Mouse (Mus musculus): Measurements from ENCODE around the gene Slk. TPM values are rescaled to one million over a fixed set of nuclear protein-coding genes. Genes with fewer than 3 reads are reported as not detected.

The Slk gene
- total RNA-seq, 1 experiment from 2014 or later: 181 TPM

DNA sequence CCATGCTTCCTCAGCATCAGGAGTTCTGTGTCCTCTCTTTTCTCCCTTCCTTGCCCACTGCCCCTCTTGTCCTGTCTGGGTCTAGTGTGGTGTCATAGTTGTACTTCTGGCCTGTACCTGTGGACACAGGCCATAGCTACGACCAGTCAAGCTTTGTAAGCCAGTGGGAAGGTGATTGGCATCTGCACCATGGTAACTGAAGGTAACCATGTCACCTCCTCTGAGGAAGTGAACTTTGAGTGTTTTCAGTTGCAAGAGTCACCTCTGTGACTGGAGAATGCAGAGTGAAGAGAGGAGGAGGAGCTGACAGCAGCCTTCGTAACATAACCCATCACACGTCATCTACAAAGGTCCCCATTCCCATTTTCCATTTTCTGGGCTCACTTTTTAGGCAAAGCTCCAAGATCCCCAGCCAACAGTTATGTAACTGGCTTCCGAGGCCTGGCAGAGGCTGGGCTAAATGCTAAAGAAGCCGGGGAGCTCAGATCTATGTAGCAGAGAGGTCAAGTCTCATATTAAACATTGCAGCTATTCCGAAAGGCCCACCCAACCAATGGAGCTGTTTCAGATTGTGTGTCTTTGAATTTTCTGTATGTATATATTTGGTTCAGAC is 67.1 kb downstream of the Slk start:
- no peak for ATAC-seq (replicated peaks; ENCODE audit: low read depth, poor library complexity, severe bottlenecking)

- ATAC-seq (replicated peaks; ENCODE audit: low read depth, poor library complexity, severe bottlenecking): no peak
Observed at GRCm38 (mm10) chr19:47649071-47649470, 69.6 kb downstream of the Slk start.

DNA sequence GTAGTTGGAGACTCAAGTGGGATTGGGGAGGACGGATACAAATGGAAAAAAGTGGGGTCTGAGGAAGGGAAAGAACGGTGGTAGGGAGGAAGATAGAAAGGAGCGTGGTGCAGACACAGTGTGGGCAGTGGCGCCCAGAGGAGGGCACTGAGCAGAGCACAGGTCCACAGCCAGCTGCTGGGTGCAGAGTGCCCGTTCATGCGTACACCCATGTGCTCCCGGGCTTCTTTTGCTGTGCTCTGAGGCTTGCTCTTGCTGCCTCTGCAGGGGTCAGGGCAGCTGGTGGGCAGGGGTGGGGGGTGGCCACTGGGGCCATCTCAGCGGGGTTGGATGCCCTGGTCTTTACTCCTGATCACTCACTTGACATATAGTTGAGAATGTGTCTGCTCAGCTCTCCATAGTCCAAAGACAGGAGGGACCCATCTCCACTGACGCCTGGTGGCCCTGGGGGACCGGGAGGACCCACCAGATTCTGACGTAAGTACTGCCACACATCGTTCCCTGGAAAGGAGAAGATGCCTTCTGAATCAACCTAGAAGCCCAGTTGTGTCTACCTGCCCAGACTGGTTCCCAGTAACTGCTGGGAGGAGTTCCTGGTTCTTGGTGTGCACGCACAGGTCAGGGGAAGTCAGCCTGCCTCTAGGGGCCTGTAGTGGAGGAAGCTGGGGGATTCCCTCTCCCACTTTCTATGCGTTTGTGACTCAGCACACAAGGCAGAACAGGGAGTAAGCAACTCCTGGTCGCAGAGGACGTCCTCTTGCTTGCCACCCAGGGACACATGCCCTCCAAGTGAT is 71.1 kb downstream of the Slk start:
- ATAC-seq (replicated peaks; ENCODE audit: low read depth, poor library complexity, severe bottlenecking): 0 out of 2 replicates have a peak, but pooled peaks have one; percentile 19

- ATAC-seq (replicated peaks; ENCODE audit: low read depth, poor library complexity, severe bottlenecking): no peak
Observed at GRCm38 (mm10) chr19:47651160-47651480, 71.6 kb downstream of the Slk start.

- no peak for ATAC-seq (replicated peaks; ENCODE audit: low read depth, poor library complexity, severe bottlenecking)
Observed at GRCm38 (mm10) chr19:47652255-47652654, 72.8 kb downstream of the Slk start.

DNA sequence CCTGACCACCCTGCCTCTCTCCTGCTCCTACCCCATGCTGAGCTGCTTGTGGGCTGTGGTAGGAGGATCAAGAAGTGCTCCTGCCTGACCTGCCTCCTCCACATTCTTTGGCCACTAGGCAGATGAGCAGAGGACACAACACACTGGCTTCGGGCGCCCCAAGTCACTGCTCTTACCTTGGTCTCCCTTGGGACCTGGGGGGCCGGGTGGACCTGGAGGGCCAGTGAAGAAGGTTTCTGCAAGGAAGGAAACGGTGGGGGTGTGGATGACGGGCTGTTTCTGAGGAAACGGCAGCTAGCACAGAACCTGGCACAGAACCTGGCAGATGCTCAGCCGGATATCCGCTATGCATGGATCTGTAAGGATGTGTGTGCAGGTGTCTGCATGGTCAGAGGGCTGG is 73.7 kb downstream of the Slk start:
- no peak for ATAC-seq (replicated peaks; ENCODE audit: low read depth, poor library complexity, severe bottlenecking)

DNA sequence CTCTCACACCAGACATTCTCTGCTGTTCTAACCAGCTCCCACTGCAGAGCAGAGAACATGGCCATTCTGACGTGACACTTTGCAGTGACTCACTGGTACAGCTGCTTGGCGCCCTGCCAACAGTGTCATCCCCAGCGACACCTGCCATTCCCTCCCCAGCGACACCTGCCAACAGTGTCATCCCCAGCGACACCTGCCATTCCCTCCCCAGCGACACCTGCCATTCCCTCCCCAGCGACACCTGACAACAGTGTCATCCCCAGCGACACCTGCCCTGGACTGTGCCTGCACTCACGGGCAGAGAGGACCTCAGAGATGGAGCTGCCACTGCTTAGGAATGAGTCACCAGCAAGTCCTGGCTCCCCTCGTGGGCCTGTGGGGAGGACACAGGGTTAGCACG is 75.4 kb downstream of the Slk start:
- ATAC-seq (replicated peaks; ENCODE audit: low read depth, poor library complexity, severe bottlenecking): no peak

- ATAC-seq (replicated peaks; ENCODE audit: low read depth, poor library complexity, severe bottlenecking): peak; percentile 70
Observed at GRCm38 (mm10) chr19:47658914-47659535, 79.5 kb downstream of the Slk start.

DNA sequence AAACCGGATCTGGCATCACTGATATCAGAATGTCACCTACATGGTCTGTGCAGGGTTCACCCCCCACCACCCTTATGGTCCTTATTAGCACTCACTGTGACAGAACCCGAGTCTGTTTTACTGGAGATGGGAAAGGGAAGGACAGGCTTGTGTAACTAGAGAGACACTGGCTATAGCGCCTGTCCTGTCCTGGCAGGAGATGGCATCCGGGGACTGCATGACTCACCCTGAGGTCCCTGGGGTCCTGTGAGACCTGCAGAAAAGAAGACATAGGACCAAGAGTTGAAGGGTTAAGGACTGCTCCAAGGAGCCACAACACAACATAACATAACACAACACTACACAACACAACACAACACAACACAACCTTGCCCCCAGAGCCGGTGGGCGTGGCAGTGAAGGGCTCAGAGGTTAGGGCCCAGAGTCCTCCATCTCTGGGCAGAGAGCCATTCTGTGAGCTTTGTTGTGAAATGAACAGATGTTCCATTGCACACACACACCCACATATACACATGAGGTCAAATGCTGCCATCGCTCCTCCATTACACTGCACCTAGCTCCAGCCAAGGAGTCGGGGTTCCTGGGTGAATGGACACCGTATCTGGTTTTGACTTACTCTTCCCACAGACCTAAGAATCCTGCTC is 80.4 kb downstream of the Slk start:
- no peak for ATAC-seq (replicated peaks; ENCODE audit: low read depth, poor library complexity, severe bottlenecking)

DNA sequence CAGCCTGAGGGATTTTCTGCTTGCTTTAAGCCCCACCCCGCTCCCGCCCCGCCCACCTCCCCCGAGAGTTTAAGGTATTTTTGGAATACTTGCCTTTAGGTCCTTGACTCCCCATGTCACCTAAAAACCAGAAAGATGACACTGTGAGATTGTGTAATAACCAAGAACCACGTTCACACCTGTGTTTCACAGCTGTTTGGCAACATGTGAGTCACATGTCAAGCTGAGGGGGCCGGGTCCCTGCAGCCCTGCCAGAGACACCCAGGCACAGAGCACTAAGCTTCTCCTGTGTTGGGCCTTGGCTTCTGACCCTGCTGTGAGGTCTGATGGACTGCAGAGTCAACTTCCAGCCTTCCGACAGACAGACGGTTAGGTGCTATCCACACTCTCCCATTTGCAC is 88.1 kb downstream of the Slk start:
- ATAC-seq (replicated peaks; ENCODE audit: low read depth, poor library complexity, severe bottlenecking): no peak

- ATAC-seq (replicated peaks; ENCODE audit: low read depth, poor library complexity, severe bottlenecking): no peak
Observed at GRCm38 (mm10) chr19:47668399-47668798, 88.9 kb downstream of the Slk start.

- ATAC-seq (replicated peaks; ENCODE audit: low read depth, poor library complexity, severe bottlenecking): peak; percentile 67
Observed at GRCm38 (mm10) chr19:47674419-47674818, 94.9 kb downstream of the Slk start.

DNA sequence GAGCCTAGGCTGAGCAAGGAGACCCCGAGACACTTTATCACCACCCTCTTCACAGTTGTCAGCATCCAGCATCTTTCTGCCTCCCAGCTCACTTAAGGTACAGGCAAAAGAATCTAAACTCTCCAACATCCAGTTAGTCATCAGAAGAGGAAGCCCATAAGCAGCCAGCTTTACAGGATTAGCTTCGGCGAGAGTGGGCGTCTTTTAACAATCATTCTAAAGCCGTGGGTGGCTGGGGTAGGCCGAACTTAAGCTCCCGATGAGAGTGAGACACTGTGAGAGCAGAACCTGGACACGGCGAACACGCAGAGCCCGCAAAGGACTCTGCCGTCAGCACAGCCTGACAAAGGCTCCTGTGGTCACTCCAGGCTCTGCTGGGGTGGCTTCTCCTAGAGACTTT is 99.2 kb downstream of the Slk start:
- ATAC-seq (replicated peaks; ENCODE audit: low read depth, poor library complexity, severe bottlenecking): no peak

GRCm38 (mm10) chr19:47689592-47689991 is 110.1 kb downstream of the Slk start:
- peak; percentile 55 for ATAC-seq (replicated peaks; ENCODE audit: low read depth, poor library complexity, severe bottlenecking)

DNA sequence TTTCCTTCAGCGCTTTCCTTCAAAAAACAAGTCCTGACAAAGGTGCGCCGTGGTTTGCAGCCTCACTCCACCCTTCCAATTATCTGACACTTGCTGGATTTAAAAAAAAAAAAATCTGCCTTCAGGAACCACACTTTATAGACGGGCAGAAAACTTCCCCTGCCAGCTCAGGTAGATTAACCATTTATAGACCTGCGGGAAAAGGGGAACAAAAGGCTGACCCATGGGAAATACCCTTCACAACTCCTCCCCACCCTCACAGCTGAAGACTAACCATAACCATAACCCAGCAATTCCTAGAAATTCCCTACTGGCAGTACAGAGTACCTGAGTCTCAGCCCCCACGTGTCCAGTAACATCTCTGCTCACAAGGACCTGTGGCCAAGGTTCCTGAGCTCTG is 112.5 kb downstream of the Slk start, which contains the start of gene Col17a1:
TSS of gene Col17a1 (minus strand) at position 101 of the 400 bp plus-strand sequence.
- ATAC-seq (replicated peaks; ENCODE audit: low read depth, poor library complexity, severe bottlenecking): no peak

Other genes starting within 250 kb of the Slk start
- 1.6 and 2.1 TPM in 2 replicates for gene Sh3pxd2a, start 115.3 kb upstream of the Slk start, total RNA-seq (2017)
- 8.0 and 12.4 TPM in 2 replicates for gene Stn1, start 42.2 kb upstream of the Slk start, total RNA-seq (2017)
- gene Col17a1, start 112.4 kb downstream of the Slk start, total RNA-seq (2017): not detected in 2 replicates
- 182 and 208 TPM in 2 replicates for gene Sfr1, start 152.0 kb downstream of the Slk start, total RNA-seq (2017)

Measured in common myeloid progenitor, adult 5-6 weeks (primary cell).